Mouse (Mus musculus) heart, adult 18-20 months (tissue): ENCODE measurements around the gene Dram2. TPM values are rescaled to one million over a fixed set of nuclear protein-coding genes. Genes with fewer than 3 reads are reported as not detected.

Experiments
- total RNA-seq, 2 experiments: library from RNA; stranded (reverse); gene quantifications; 2 replicates each; pipeline ENCODE4 v1.2.3; 2021

Gene Dram2
- total RNA-seq, 2 experiments from 2014 or later, result 88.9 to 102 TPM

Other genes starting within 250 kb of the Dram2 start
- gene Chil6, start 141.6 kb upstream of the Dram2 start, total RNA-seq, result not detected
- gene Dennd2d, start 65.4 kb upstream of the Dram2 start, total RNA-seq, result 1 to 10 TPM in 1 of 2 experiments, under 1 TPM in 1; 0.45 to 1.5 TPM
- 10 to 100 TPM; 19.9 to 21.6 TPM for gene Cept1, start within 50 bp of the Dram2 start, total RNA-seq
- gene Lrif1, start 137.2 kb downstream of the Dram2 start, total RNA-seq, result 10 to 100 TPM; 12.8 to 14.4 TPM
- gene Cd53, start 242.4 kb downstream of the Dram2 start, total RNA-seq, result 10 to 100 TPM in 1 of 2 experiments, 1 to 10 TPM in 1; 5.7 to 12.0 TPM